Mouse (Mus musculus): ENCODE measurements at regions not wholly inside any gene's neighbourhood (a gene's known extent, or its start where the extent isn't known, plus 50 kb on each side); places are given as distances from the start of the nearest gene placed in this dataset.

DNA sequence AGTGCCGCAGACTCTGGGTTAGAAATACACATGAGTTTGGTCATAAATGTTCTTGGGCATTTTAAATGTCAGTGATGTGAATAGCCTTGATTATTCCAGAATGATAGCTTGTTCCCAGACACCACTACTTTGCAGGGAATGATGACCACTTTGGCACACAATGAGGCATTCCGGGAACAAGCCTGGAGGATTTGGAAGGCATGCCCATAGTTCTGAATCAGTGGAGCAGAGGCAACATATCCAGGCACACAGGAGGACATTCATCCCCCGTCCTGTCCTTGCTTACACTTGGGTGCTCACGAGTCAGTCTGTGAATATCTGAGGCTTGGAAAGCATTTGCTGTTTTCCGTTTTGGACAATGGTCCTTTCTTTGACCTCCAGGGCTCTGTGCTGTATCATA lies 158.1 kb upstream of the Gm5148 start:
- no peak for TF ChIP-seq POLR2A (IDR thresholded peaks at IDR 0.05; ENCODE audit: extremely low read depth, insufficient read depth, low read length)
- no peak for TF ChIP-seq CTCF (IDR thresholded peaks at IDR 0.05; ENCODE audit: low read depth, low read length)
